ENCODE assay signal across 19 mouse cellular contexts in genomic region chr4:68487993-68488392, GRCm38 (mm10).
A peak's percentile ranks its signal among the peaks of the same experiment; 100 is the strongest.
DNase-seq lines count a peak whose midpoint lies in the region; ATAC-seq and TF ChIP-seq lines count a peak whose summit lies in the region.
"Had no signal": no experiment of that assay in that cellular context is flagged by ENCODE, and none has a peak within 500 bp of the region (broad histone marks: within the 10 kb centered on the region; RNA-seq: fewer than 3 reads in every experiment).

No protein-coding gene starts in this region.

- no peak overlapping the region for H3K27ac ChIP-seq in hindbrain, embryonic 10.5 days
- no peak overlapping the region for H3K27ac ChIP-seq in midbrain, postnatal 0 days (ENCODE audit: low read depth, low read length)
- H3K27ac ChIP-seq: forebrain, embryonic 12.5 days; heart, embryonic 13.5 days; limb, embryonic 13.5 days; liver, embryonic 15.5 days had no signal

- no peaks in the 10 kb centered on the region for H3K27me3 ChIP-seq in hindbrain, embryonic 10.5 days (ENCODE audit: insufficient read depth, poor library complexity, severe bottlenecking)
- no peaks in the 10 kb centered on the region for H3K27me3 ChIP-seq in midbrain, postnatal 0 days (ENCODE audit: insufficient read depth, low read length)
- H3K27me3 ChIP-seq: forebrain, embryonic 12.5 days; heart, embryonic 13.5 days; limb, embryonic 13.5 days; liver, embryonic 15.5 days had no signal

- DNase-seq in cerebellum, adult 9-10 months, result peak; percentile 3
- no peak for DNase-seq in cerebellum, postnatal 25 days
- peak; percentile 36 for DNase-seq in hindbrain, embryonic 10.5 days (ENCODE audit: low spot score)
- peak; percentile 36 for DNase-seq in mesoderm, embryonic 11.5 days (ENCODE audit: low read depth, low spot score)
- DNase-seq in midbrain, postnatal 0 days (ENCODE audit: low spot score), result peak; percentile 82
- DNase-seq in spleen, postnatal 36 days (ENCODE audit: low spot score in 2 of 2), result no peak
- no peak for DNase-seq in frontal cortex, postnatal 14 days (ENCODE audit: low spot score in 2 of 2)
- DNase-seq: heart, postnatal 36 days; kidney, adult 11 months; kidney, postnatal 14 days; thymus, postnatal 4 days had no signal

- no peak overlapping the region for H3K9ac ChIP-seq in midbrain, postnatal 0 days (replicated peaks; ENCODE audit: low read length, poor library complexity, severe bottlenecking)
- H3K9ac ChIP-seq: forebrain, embryonic 12.5 days; heart, embryonic 13.5 days; limb, embryonic 13.5 days; liver, embryonic 15.5 days had no signal

- no peaks in the 10 kb centered on the region for H3K9me3 ChIP-seq in hindbrain, embryonic 10.5 days
- no peaks in the 10 kb centered on the region for H3K9me3 ChIP-seq in midbrain, postnatal 0 days (ENCODE audit: low read length)
- H3K9me3 ChIP-seq: forebrain, embryonic 12.5 days; G1E; heart, embryonic 13.5 days; limb, embryonic 13.5 days; liver, embryonic 15.5 days had no signal

- H3K4me2 ChIP-seq in midbrain, postnatal 0 days (ENCODE audit: low read depth, low read length, poor library complexity, severe bottlenecking), result no peak overlapping the region
- H3K4me2 ChIP-seq: forebrain, embryonic 12.5 days; heart, embryonic 13.5 days; limb, embryonic 13.5 days; liver, embryonic 15.5 days had no signal

- H3K4me1 ChIP-seq in hindbrain, embryonic 10.5 days (replicated peaks), result no peaks in the 10 kb centered on the region; the same call in 1 of the 2 replicates
- H3K4me1 ChIP-seq in midbrain, postnatal 0 days (ENCODE audit: insufficient read depth, low read length), result no peaks in the 10 kb centered on the region; the same call in 1 of the 2 replicates
- H3K4me1 ChIP-seq: forebrain, embryonic 12.5 days; heart, embryonic 13.5 days; limb, embryonic 13.5 days; liver, embryonic 15.5 days had no signal

- H3K4me3 ChIP-seq in hindbrain, embryonic 10.5 days, result no peak overlapping the region
- H3K4me3 ChIP-seq in midbrain, postnatal 0 days (ENCODE audit: low read depth, low read length), result no peak overlapping the region
- H3K4me3 ChIP-seq: forebrain, embryonic 12.5 days; heart, embryonic 13.5 days; limb, embryonic 13.5 days; liver, embryonic 15.5 days had no signal

- 36% methylated on average over 4 of the region's 4 CpGs for WGBS in hindbrain, embryonic 10.5 days
- 26% methylated on average over 4 of the region's 4 CpGs for WGBS in midbrain, postnatal 0 days

- H3K36me3 ChIP-seq in hindbrain, embryonic 10.5 days, result no peaks in the 10 kb centered on the region
- H3K36me3 ChIP-seq in midbrain, postnatal 0 days (ENCODE audit: insufficient read depth, low read length), result no peaks in the 10 kb centered on the region
- H3K36me3 ChIP-seq: forebrain, embryonic 12.5 days; G1E; heart, embryonic 13.5 days; limb, embryonic 13.5 days; liver, embryonic 15.5 days had no signal

- 0 out of 2 replicates have a peak, but pooled peaks have one; percentile 31 for ATAC-seq in midbrain, postnatal 0 days (ENCODE audit: low FRiP score)
- no peak for ATAC-seq in megakaryocyte progenitor cell, adult 5-6 weeks (replicated peaks; ENCODE audit: poor library complexity)
- ATAC-seq: CD4-positive, CD25-positive, alpha-beta regulatory T cell, adult 4 months; lung, postnatal 0 days had no signal

- TF ChIP-seq CTCF in midbrain, postnatal 0 days (IDR thresholded peaks at IDR 0.05), result no peak

Comparison
In these comparisons a context has a peak if more than half of its experiments do, and no peak if none do; other contexts are left out.
1. DNase-seq: peak in cerebellum, adult 9-10 months (single experiment), hindbrain, embryonic 10.5 days (single experiment), mesoderm, embryonic 11.5 days (single experiment) and midbrain, postnatal 0 days (single experiment); none in cerebellum, postnatal 25 days (0 of 2), spleen, postnatal 36 days (0 of 2) and frontal cortex, postnatal 14 days (0 of 2).